Mouse (Mus musculus): ENCODE data around the gene Olfr464. TPM values are rescaled to one million over a fixed set of nuclear protein-coding genes. Genes with fewer than 3 reads are reported as not detected.
"Not testable (repeated sequence)": the region's sequence is repeated elsewhere in the genome, so short reads cannot be mapped to it uniquely, and the experiment has no call there.

The Olfr464 gene
- total RNA-seq, 4 experiments from 2014 or later: not detected

DNA sequence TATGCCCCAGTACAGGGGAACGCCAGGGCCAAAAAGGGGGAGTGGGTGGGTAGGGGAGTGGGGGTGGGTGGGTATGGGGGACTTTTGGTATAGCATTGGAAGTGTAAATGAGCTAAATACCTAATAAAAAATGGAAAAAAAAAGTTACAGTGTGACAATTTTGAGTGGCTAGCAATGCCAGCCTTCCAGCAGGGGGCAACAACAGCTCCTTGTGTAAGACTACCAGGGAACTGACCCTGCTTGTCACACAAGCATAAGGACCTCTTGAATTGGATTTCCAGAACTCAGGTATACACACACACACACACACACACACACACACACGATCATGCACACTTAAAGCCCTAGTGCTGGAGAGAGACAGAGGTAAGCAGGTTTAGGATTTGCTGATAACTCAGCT lies 53.9 kb downstream of the Olfr464 start:
- DNase-seq (ENCODE audit: low spot score): not testable (repeated sequence)

Other genes starting within 250 kb of the Olfr464 start
- gene Supt4a, start 183.4 kb downstream of the Olfr464 start, total RNA-seq (2022): 10 to 100 TPM; 37.1 to 52.2 (median 38.0) TPM
- under 1 TPM in 3 of 4 experiments, not detected in 1; 0.14 to 0.25 (median 0.22) TPM for gene Tspoap1, start 160.4 kb downstream of the Olfr464 start, total RNA-seq (2022)
- gene Mpo, start 127.4 kb downstream of the Olfr464 start, total RNA-seq (2022): under 1 TPM in 1 of 4 experiments, not detected in 3; 0.89 TPM
- not detected for gene Lpo, start 92.7 kb downstream of the Olfr464 start, total RNA-seq (2022)
- 1 to 10 TPM; 2.2 to 4.0 (median 3.4) TPM for gene Mks1, start 67.8 kb downstream of the Olfr464 start, total RNA-seq (2022)
- not detected for gene Epx, start 45.4 kb downstream of the Olfr464 start, total RNA-seq (2022)
- not detected for gene Olfr462, start 28.7 kb downstream of the Olfr464 start, total RNA-seq (2022)
- gene Olfr463, start 23.6 kb downstream of the Olfr464 start, total RNA-seq (2022): not detected
- 100 to 1,000 TPM; 414 to 471 (median 442) TPM for gene Dynll2, start 66.6 kb upstream of the Olfr464 start, total RNA-seq (2022)
- 100 to 1,000 TPM in 3 of 4 experiments, 10 to 100 TPM in 1; 97.6 to 103 (median 102) TPM for gene Srsf1, start 126.4 kb upstream of the Olfr464 start, total RNA-seq (2022)
- gene Vezf1, start 147.3 kb upstream of the Olfr464 start, total RNA-seq (2022): 10 to 100 TPM; 39.8 to 44.7 (median 41.8) TPM
- gene Cuedc1, start 177.1 kb upstream of the Olfr464 start, total RNA-seq (2022): 10 to 100 TPM; 47.5 to 55.7 (median 51.0) TPM